Mouse (Mus musculus) central nervous system, embryonic 11.5 days (tissue): ENCODE results near the gene Mrpl55. TPM values are rescaled to one million over a fixed set of nuclear protein-coding genes. Genes with fewer than 3 reads are reported as not detected.

Experiments used
- polyA plus RNA-seq: library from polyadenylated mRNA; depleted of rRNA; stranded (reverse); fragments of >200 nt; gene quantifications from 2 replicates; pipeline ENCODE4 v1.2.3, GENCODE M21; 2012; rRNA removed

Mrpl55 gene
- polyA plus RNA-seq = 43.4 and 43.8 TPM in 2 replicates

GRCm38 (mm10) chr11:59202081-59202995 lies at the start of gene Mrpl55:
Mrpl55 (plus strand) TSS chr11:59202486.

GRCm38 (mm10) chr11:59163255-59164236 lies 38.7 kb upstream of the Mrpl55 start, which contains the start of gene Iba57:
Iba57 (minus strand) TSS chr11:59163739.

GRCm38 (mm10) chr11:59182864-59183331 lies 19.4 kb upstream of the Mrpl55 start, which contains the start of gene Gjc2:
Gjc2 (minus strand) TSS chr11:59183213.

GRCm38 (mm10) chr11:59192059-59192386 lies 10.3 kb upstream of the Mrpl55 start, which contains the start of gene Guk1:
Guk1 (minus strand) TSS chr11:59192212.

GRCm38 (mm10) chr11:59208153-59208831 lies 6.0 kb downstream of the Mrpl55 start, which contains the start of gene 2310033P09Rik:
2310033P09Rik (plus strand) TSS chr11:59208321.

GRCm38 (mm10) chr11:59228122-59228953 lies 26.1 kb downstream of the Mrpl55 start, which contains the start of gene Arf1:
Arf1 (minus strand) TSS chr11:59228270.

Other genes with a start within 250 kb of the Mrpl55 start
- 35.5 and 38.9 TPM in 2 replicates for gene Hist3h2a, start 247.8 kb upstream of the Mrpl55 start, polyA plus RNA-seq
- 0.31 and 0.61 TPM in 2 replicates for gene Trim17, start 247.8 kb upstream of the Mrpl55 start, polyA plus RNA-seq
- gene Trim11, start 224.4 kb upstream of the Mrpl55 start, polyA plus RNA-seq = 25.3 and 33.0 TPM in 2 replicates
- 0.94 and 2.6 TPM in 2 replicates for gene Obscn, start 66.1 kb upstream of the Mrpl55 start, polyA plus RNA-seq
- gene Iba57, start 38.7 kb upstream of the Mrpl55 start, polyA plus RNA-seq = 4.7 and 5.5 TPM in 2 replicates
- 0.17 and 0.18 TPM in 2 replicates for gene Gjc2, start 19.3 kb upstream of the Mrpl55 start, polyA plus RNA-seq
- gene Guk1, start 10.3 kb upstream of the Mrpl55 start, polyA plus RNA-seq = 87.2 and 91.3 TPM in 2 replicates
- 47.7 and 65.5 TPM in 2 replicates for gene 2310033P09Rik, start 5.8 kb downstream of the Mrpl55 start, polyA plus RNA-seq
- gene Arf1, start 25.8 kb downstream of the Mrpl55 start, polyA plus RNA-seq = 411 and 507 TPM in 2 replicates
- gene Wnt3a, start 88.3 kb downstream of the Mrpl55 start, polyA plus RNA-seq = 1.6 and 3.6 TPM in 2 replicates
- 5.0 and 5.1 TPM in 2 replicates for gene Wnt9a, start 104.4 kb downstream of the Mrpl55 start, polyA plus RNA-seq
- gene Prss38, start 173.2 kb downstream of the Mrpl55 start, polyA plus RNA-seq = 0.12 TPM in 1 of 2 replicates, not detected in the other
- gene Jmjd4, start 247.6 kb downstream of the Mrpl55 start, polyA plus RNA-seq = 12.6 and 15.1 TPM in 2 replicates
- 91.0 and 108 TPM in 2 replicates for gene Snap47, start 248.7 kb downstream of the Mrpl55 start, polyA plus RNA-seq